Mouse (Mus musculus): ENCODE results near the gene Pla2g4f. TPM values are rescaled to one million over a fixed set of nuclear protein-coding genes. Genes with fewer than 3 reads are reported as not detected.

Pla2g4f gene
- 0.05 TPM in 1 of 2 replicates, not detected in the other for polyA plus RNA-seq (2015; fragmentation: Nextera tagmentation; extraction: Ambion mirVana)

DNA sequence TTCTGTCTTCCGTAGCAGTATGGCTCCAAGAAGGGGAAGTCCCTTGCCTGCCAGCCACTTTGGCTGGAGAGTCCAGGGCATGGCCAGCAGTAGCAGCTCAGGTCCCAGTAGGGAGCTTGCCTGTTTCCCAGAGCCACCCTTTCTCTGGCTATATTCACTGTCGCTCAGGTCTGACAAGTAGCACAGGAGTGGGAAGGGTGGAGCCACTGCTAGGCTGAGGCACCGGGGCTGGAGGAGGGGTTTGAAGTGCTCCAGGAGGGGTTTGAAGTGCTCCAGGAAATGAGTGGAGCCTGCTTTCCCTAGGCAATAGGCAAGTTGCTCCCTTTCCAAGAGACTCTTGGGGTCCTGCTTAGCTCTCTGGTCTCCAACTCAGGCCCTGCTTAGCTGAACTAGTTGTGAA, at the start of gene Pla2g4f:
Pla2g4f (minus strand) TSS at position 190 of the 400 bp plus-strand sequence.
- Histone ChIP-seq H3K4me3 (replicated peaks) (no peak within 1 kb of the TSS), H3K4me2 (no peak within 1 kb of the TSS), H3K4me1 (replicated peaks) (no peaks in the 10 kb centered on the region), H3K27ac (replicated peaks) (no peak within 1 kb of the TSS), H3K9ac (no peak within 1 kb of the TSS), H3K9me3 (replicated peaks) (no peaks in the 10 kb centered on the region), H3K27me3 (no peaks in the 10 kb centered on the region), H3K36me3 (replicated peaks) (peaks cover 25% of the 10 kb centered on the region)
- 34% methylated on average over 3 of the region's 3 CpGs for WGBS (ENCODE audit: insufficient replicate concordance)
- ATAC-seq (ENCODE audit: insufficient read depth), result no peak

- Histone ChIP-seq H3K27me3 (no peaks in the 10 kb centered on the region), H3K4me3 (replicated peaks) (no peak overlapping the region), H3K9ac (no peak overlapping the region), H3K4me1 (replicated peaks) (no peaks in the 10 kb centered on the region), H3K9me3 (replicated peaks) (no peaks in the 10 kb centered on the region), H3K36me3 (replicated peaks) (peaks cover 65% of the 10 kb centered on the region), H3K4me2 (no peak overlapping the region), H3K27ac (replicated peaks) (no peak overlapping the region)
- ATAC-seq (ENCODE audit: insufficient read depth), result peak; percentile 44; the same call in 1 of the 2 replicates
- 71% methylated on average over 1 of the region's 1 CpGs for whole genome bisulfite sequencing (ENCODE audit: insufficient replicate concordance)
These were observed 46.5 kb upstream of the Pla2g4f start for GRCm38 (mm10) chr2:120360425-120360824.

GRCm38 (mm10) chr2:120352682-120353646, 39.0 kb upstream of the Pla2g4f start, which contains the start of gene Vps39:
TSS of gene Vps39 (minus strand) at chr2:120353137.
- ATAC-seq (ENCODE audit: insufficient read depth), result peak; percentile 86
- Histone ChIP-seq H3K36me3 (replicated peaks) (peaks cover 51% of the 10 kb centered on the region), H3K4me3 (replicated peaks) (peak within 1 kb of the TSS; percentile 77), H3K4me2 (peak within 1 kb of the TSS; percentile 72), H3K4me1 (replicated peaks) (peaks cover 19% of the 10 kb centered on the region), H3K27me3 (no peaks in the 10 kb centered on the region), H3K27ac (replicated peaks) (peak within 1 kb of the TSS; percentile 62), H3K9ac (peak within 1 kb of the TSS; percentile 84), H3K9me3 (replicated peaks) (no peaks in the 10 kb centered on the region)
- WGBS (ENCODE audit: insufficient replicate concordance), result 9% methylated on average over 44 of the region's 44 CpGs

GRCm38 (mm10) chr2:120351321-120351720, 37.4 kb upstream of the Pla2g4f start:
- no peaks in the 10 kb centered on the region for H3K9me3 ChIP-seq (replicated peaks)
- 77% methylated on average over 5 of the region's 5 CpGs for WGBS (ENCODE audit: insufficient replicate concordance)
- H3K4me2 ChIP-seq, result peak overlapping the region; percentile 72

GRCm38 (mm10) chr2:120348120-120348519, 34.2 kb upstream of the Pla2g4f start:
- no peaks in the 10 kb centered on the region for H3K27me3 ChIP-seq
- no peak for ATAC-seq (ENCODE audit: insufficient read depth)
- H3K9me3 ChIP-seq (replicated peaks), result no peaks in the 10 kb centered on the region
- H3K9ac ChIP-seq, result no peak overlapping the region
- H3K4me2 ChIP-seq, result no peak overlapping the region
- H3K4me3 ChIP-seq (replicated peaks), result no peak overlapping the region
- H3K36me3 ChIP-seq (replicated peaks), result peaks cover 54% of the 10 kb centered on the region
- peaks cover 19% of the 10 kb centered on the region for H3K4me1 ChIP-seq (replicated peaks)
- WGBS (ENCODE audit: insufficient replicate concordance), result 39% methylated on average over 9 of the region's 9 CpGs
- no peak overlapping the region; the same call in 1 of the 2 replicates for H3K27ac ChIP-seq (replicated peaks)

More at GRCm38 (mm10) chr2:120351321-120351720, 37.4 kb upstream of the Pla2g4f start:
- Histone ChIP-seq H3K36me3 (replicated peaks) (peaks cover 50% of the 10 kb centered on the region), H3K4me1 (replicated peaks) (peaks cover 21% of the 10 kb centered on the region), H3K27me3 (no peaks in the 10 kb centered on the region), H3K9ac (0 out of 2 replicates have a peak overlapping the region, but pooled peaks have one; percentile 8), H3K27ac (replicated peaks) (no peak overlapping the region), H3K4me3 (replicated peaks) (no peak overlapping the region; the same call in 1 of the 2 replicates)
- ATAC-seq (ENCODE audit: insufficient read depth), result no peak

GRCm38 (mm10) chr2:120341741-120342140, 27.8 kb upstream of the Pla2g4f start:
- Histone ChIP-seq H3K9ac (no peak overlapping the region), H3K27me3 (no peaks in the 10 kb centered on the region), H3K4me2 (no peak overlapping the region), H3K4me3 (replicated peaks) (no peak overlapping the region), H3K9me3 (replicated peaks) (no peaks in the 10 kb centered on the region), H3K27ac (replicated peaks) (no peak overlapping the region), H3K4me1 (replicated peaks) (no peaks in the 10 kb centered on the region), H3K36me3 (replicated peaks) (peaks cover 84% of the 10 kb centered on the region)
- WGBS (ENCODE audit: insufficient replicate concordance), result 81% methylated on average over 1 of the region's 1 CpGs
- no peak for ATAC-seq (ENCODE audit: insufficient read depth)

DNA sequence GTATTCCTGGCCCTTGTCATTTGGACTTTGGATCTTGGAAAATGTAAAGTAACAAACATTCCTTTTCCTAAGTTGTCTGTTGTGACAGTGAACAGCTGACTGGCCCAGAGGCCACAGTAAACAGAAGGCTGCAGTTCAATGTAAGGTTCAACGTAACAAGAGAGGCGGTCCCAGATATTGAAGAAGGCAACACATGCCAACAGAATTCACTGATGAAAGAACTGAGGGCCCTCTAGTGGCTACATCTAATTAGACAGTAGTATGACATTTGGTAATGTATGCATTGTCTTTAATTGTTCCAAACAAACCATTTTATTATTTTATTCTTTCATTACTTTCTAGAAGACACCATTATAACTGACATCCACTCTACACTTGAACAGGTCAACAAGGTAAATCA, 23.9 kb upstream of the Pla2g4f start:
- WGBS (ENCODE audit: insufficient replicate concordance), result 83% methylated on average over 2 of the region's 2 CpGs
- Histone ChIP-seq H3K27me3 (no peaks in the 10 kb centered on the region), H3K4me1 (replicated peaks) (no peaks in the 10 kb centered on the region), H3K27ac (replicated peaks) (no peak overlapping the region), H3K9me3 (replicated peaks) (no peaks in the 10 kb centered on the region), H3K9ac (no peak overlapping the region), H3K4me2 (no peak overlapping the region), H3K4me3 (replicated peaks) (no peak overlapping the region), H3K36me3 (replicated peaks) (peaks cover 65% of the 10 kb centered on the region)
- ATAC-seq (ENCODE audit: insufficient read depth), result no peak

DNA sequence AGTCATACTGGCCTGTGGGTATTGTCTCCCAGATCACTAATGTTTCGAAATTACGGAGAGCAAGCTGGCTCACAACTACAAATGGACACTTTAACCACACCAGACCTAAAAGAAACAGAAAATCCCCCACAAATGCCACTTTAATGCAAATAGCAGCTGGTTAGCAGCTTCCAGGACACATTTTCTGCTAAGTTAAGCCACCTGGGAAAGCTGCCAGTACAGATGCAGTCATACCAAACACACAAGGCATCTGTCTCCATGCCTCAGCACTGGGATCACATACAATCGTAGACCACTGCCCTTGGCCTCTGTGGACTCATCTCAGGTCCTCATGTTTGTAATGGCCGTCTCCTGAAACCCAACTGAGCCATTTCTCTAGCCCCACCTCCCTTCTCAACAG, 17.6 kb upstream of the Pla2g4f start:
- peaks cover 59% of the 10 kb centered on the region for H3K36me3 ChIP-seq (replicated peaks)
- no peak overlapping the region for H3K9ac ChIP-seq
- H3K4me2 ChIP-seq, result no peak overlapping the region
- no peak overlapping the region for H3K27ac ChIP-seq (replicated peaks)
- no peak overlapping the region for H3K4me3 ChIP-seq (replicated peaks)
- ATAC-seq (ENCODE audit: insufficient read depth), result no peak
- no peaks in the 10 kb centered on the region for H3K27me3 ChIP-seq
- no peaks in the 10 kb centered on the region for H3K4me1 ChIP-seq (replicated peaks)
- WGBS (ENCODE audit: insufficient replicate concordance), result 71% methylated on average over 4 of the region's 4 CpGs
- H3K9me3 ChIP-seq (replicated peaks), result no peaks in the 10 kb centered on the region

DNA sequence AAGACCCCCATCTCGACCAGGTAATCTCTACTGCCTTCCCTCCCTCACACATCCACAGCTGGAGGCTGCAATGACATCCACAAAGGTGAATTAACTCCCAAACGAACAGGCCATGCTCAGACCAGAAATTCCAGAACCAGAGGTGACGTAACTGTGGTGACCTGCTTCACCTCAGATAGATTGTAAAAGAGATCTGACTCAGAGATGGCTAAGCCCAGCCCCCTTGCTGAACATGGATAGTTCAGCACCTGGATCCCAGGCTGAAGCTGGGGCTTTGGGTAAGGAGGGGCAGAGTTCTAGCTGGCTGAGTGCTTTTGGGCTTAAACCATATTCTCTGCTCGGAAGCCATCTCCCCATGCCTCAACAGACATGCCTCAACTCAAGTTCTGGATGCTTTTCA, 1.1 kb upstream of the Pla2g4f start:
- 57% methylated on average over 4 of the region's 4 CpGs for WGBS (ENCODE audit: insufficient replicate concordance)
- Histone ChIP-seq H3K27me3 (no peaks in the 10 kb centered on the region), H3K27ac (replicated peaks) (no peak overlapping the region), H3K4me3 (replicated peaks) (no peak overlapping the region), H3K4me2 (no peak overlapping the region), H3K36me3 (replicated peaks) (peaks cover 33% of the 10 kb centered on the region), H3K9me3 (replicated peaks) (no peaks in the 10 kb centered on the region), H3K4me1 (replicated peaks) (no peaks in the 10 kb centered on the region), H3K9ac (no peak overlapping the region)
- ATAC-seq (ENCODE audit: insufficient read depth), result no peak

DNA sequence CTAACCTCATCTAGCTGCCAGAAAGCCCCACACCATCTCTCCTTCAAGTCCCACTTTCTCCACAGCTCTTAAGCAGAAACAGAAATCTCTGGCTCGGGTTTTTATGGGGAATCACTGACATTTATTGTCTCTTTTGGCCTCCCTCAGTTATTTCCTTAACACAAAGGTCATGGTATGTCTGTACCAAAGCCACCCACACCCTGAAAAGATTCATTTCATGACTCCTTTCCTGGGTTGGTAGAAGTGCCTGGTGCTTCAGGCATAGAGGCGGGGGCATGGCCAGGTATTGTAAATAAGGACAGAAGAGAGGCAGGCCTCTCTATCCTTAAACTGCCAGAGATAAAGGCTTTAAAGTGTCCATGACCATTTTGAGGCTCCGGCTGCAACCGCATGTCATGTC, 522 bp upstream of the Pla2g4f start:
- Histone ChIP-seq H3K36me3 (replicated peaks) (peaks cover 30% of the 10 kb centered on the region), H3K27me3 (no peaks in the 10 kb centered on the region), H3K27ac (replicated peaks) (no peak overlapping the region), H3K4me1 (replicated peaks) (no peaks in the 10 kb centered on the region), H3K9me3 (replicated peaks) (no peaks in the 10 kb centered on the region), H3K4me2 (no peak overlapping the region), H3K4me3 (replicated peaks) (no peak overlapping the region), H3K9ac (no peak overlapping the region)
- no peak for ATAC-seq (ENCODE audit: insufficient read depth)
- 68% methylated on average over 4 of the region's 4 CpGs for WGBS (ENCODE audit: insufficient replicate concordance)

DNA sequence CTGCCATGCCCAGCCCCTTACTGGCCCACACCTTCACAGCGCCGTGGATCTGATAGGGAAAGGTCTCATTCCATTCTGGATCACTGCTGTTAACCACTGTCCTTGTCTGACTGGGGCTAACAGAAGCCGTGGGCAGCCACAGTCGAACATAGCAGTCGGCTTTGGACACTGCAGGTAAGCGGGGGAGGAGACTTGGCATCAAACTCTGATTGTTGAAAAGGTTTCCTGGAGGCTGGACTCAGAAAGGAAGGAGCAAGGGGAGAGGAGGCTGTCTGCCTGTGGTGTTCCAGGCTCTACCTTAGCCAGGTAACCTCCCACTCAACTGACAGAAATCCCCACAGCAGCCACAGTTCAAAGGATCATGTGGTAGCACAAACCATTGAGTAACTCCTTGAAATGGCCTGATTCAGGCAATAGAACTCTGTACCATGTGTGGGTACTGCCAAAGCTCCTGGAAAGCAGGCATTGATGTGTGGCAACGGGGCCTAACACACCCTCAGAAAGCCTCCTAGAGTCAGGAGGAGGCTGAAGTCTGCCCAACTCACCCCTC, 1.6 kb downstream of the Pla2g4f start:
- 61% methylated on average over 7 of the region's 7 CpGs for WGBS (ENCODE audit: insufficient replicate concordance)
- Histone ChIP-seq H3K9me3 (replicated peaks) (no peaks in the 10 kb centered on the region), H3K9ac (no peak overlapping the region), H3K36me3 (replicated peaks) (peaks cover 10% of the 10 kb centered on the region), H3K4me1 (replicated peaks) (no peaks in the 10 kb centered on the region), H3K27ac (replicated peaks) (no peak overlapping the region), H3K4me3 (replicated peaks) (no peak overlapping the region), H3K27me3 (no peaks in the 10 kb centered on the region), H3K4me2 (no peak overlapping the region)
- ATAC-seq (ENCODE audit: insufficient read depth), result no peak

All from liver, embryonic 15.5 days (tissue).